Mouse (Mus musculus) midbrain, postnatal 0 days (tissue): ENCODE data around the gene Clpsl2. TPM values are rescaled to one million over a fixed set of nuclear protein-coding genes. Genes with fewer than 3 reads are reported as not detected.

Experiments used
- ATAC-seq: fragments of 200-750 bp; cut with Nextera tagmentation; 2 replicates; pipeline ENCODE4 v1.8.0; 2017; ENCODE audit warnings: moderate number of reproducible peaks, mild to moderate bottlenecking, moderate TSS enrichment, moderate library complexity; ENCODE audit not compliant: low FRiP score
- DNase-seq: peaks from one replicate; pipeline ENCODE4 v3.0.0-alpha.2; 2015; ENCODE audit warnings: low spot score
- H3K27ac ChIP-seq: fragments of 300-500 bp; sonication (generic); 2 replicates; pipeline ENCODE4 v1.5.1; 2014; ENCODE audit warnings: low read depth, mild to moderate bottlenecking, low read length, mixed read lengths
- H3K27me3 ChIP-seq: fragments of 300-500 bp; sonication (generic); 2 replicates; pipeline ENCODE4 v1.6.1; 2014; ENCODE audit warnings: low read length, control low read depth, mixed read lengths; ENCODE audit not compliant: insufficient read depth
- H3K36me3 ChIP-seq: fragments of 300-500 bp; sonication (generic); 2 replicates; pipeline ENCODE4 v1.6.1; 2014; ENCODE audit warnings: low read length, control low read depth, mixed read lengths; ENCODE audit not compliant: insufficient read depth
- H3K4me1 ChIP-seq: fragments of 300-500 bp; sonication (generic); 2 replicates; pipeline ENCODE4 v1.6.1; 2014; ENCODE audit warnings: mild to moderate bottlenecking, control low read depth, antibody characterized with exemption, low read length, mixed read lengths; ENCODE audit not compliant: insufficient read depth
- H3K4me2 ChIP-seq: fragments of 300-500 bp; sonication (generic); 2 replicates; pipeline ENCODE4 v1.6.1; 2014; ENCODE audit warnings: low read depth, mild to moderate bottlenecking, low read length, mixed read lengths; ENCODE audit not compliant: poor library complexity, severe bottlenecking
- H3K4me3 ChIP-seq: fragments of 300-500 bp; sonication (generic); 2 replicates; pipeline ENCODE4 v1.5.1; 2014; ENCODE audit warnings: low read depth, mild to moderate bottlenecking, low read length, moderate library complexity
- H3K9ac ChIP-seq: fragments of 300-500 bp; sonication (generic); replicated peaks from 2 replicates; pipeline ENCODE4 v1.6.1; 2014; ENCODE audit warnings: mild to moderate bottlenecking, low read length, moderate library complexity, mixed read lengths; ENCODE audit not compliant: poor library complexity, severe bottlenecking
- H3K9me3 ChIP-seq: fragments of 300-500 bp; sonication (generic); 2 replicates; pipeline ENCODE4 v1.6.1; 2016; ENCODE audit warnings: low read length, control low read depth
- CTCF ChIP-seq: IDR thresholded peaks from 2 replicates; pipeline ENCODE4 v1.5.1; 2016; ENCODE audit warnings: antibody characterized with exemption, mild to moderate bottlenecking
- WGBS: fragments of 180-500 bp; shearing (Covaris S2); extraction: QIAGEN DNeasy Blood & Tissue Kit; methylation state at CpG from one replicate; pipeline ENCODE4 v1.1.7; 2014; 5-methylcytosine and 5-hydroxymethylcytosine counted together
- polyA plus RNA-seq: library from polyadenylated mRNA; unstranded; fragments of >200 nt; fragmentation: Nextera tagmentation; extraction: Ambion mirVana; gene quantifications from 2 replicates; pipeline ENCODE4 v1.2.1, GENCODE M21; 2015
- total RNA-seq: library from RNA; depleted of rRNA; stranded (reverse); fragments of >200 nt; gene quantifications from 2 replicates; pipeline ENCODE4 v1.2.3, GENCODE M21; 2014

Gene Clpsl2
- total and polyA plus RNA-seq, 2 experiments from 2014 or later, result not detected

- Histone ChIP-seq H3K27me3 (0 out of 2 replicates have a peak, but pooled peaks cover 7% of the 10 kb centered on the region), H3K4me3 (no peak overlapping the region), H3K36me3 (no peaks in the 10 kb centered on the region), H3K9me3 (no peaks in the 10 kb centered on the region), H3K27ac (no peak overlapping the region), H3K4me2 (no peak overlapping the region), H3K4me1 (peaks cover 3% of the 10 kb centered on the region; the same call in 1 of the 2 replicates), H3K9ac (no peak overlapping the region)
- ATAC-seq (no peak), DNase-seq (no peak)
- 67% methylated on average over 7 of the region's 7 CpGs for WGBS
- no peak for TF ChIP-seq CTCF
Measured at GRCm38 (mm10) chr17:28513844-28514243, 35.4 kb upstream of the Clpsl2 start.

GRCm38 (mm10) chr17:28514555-28514954 lies 34.7 kb upstream of the Clpsl2 start:
- 57% methylated on average over 5 of the region's 5 CpGs for WGBS
- no peak overlapping the region for H3K4me2 ChIP-seq
- H3K27me3 ChIP-seq, result 0 out of 2 replicates have a peak, but pooled peaks cover 7% of the 10 kb centered on the region
- TF ChIP-seq CTCF, result no peak
- peaks cover 3% of the 10 kb centered on the region; the same call in 1 of the 2 replicates for H3K4me1 ChIP-seq
- no peaks in the 10 kb centered on the region for H3K9me3 ChIP-seq
- no peak overlapping the region for H3K27ac ChIP-seq
- no peak overlapping the region for H3K9ac ChIP-seq
- no peak overlapping the region for H3K4me3 ChIP-seq
- DNase-seq (no peak), ATAC-seq (no peak)
- H3K36me3 ChIP-seq, result no peaks in the 10 kb centered on the region

- Histone ChIP-seq H3K27ac (no peak overlapping the region), H3K9me3 (no peaks in the 10 kb centered on the region), H3K4me2 (no peak overlapping the region), H3K36me3 (no peaks in the 10 kb centered on the region), H3K9ac (no peak overlapping the region), H3K27me3 (0 out of 2 replicates have a peak, but pooled peaks cover 4% of the 10 kb centered on the region), H3K4me1 (peaks cover 3% of the 10 kb centered on the region; the same call in 1 of the 2 replicates), H3K4me3 (no peak overlapping the region)
- 73% methylated on average over 10 of the region's 10 CpGs for WGBS
- no peak for TF ChIP-seq CTCF
- ATAC-seq (no peak), DNase-seq (no peak)
Measured at GRCm38 (mm10) chr17:28515431-28516341, 33.5 kb upstream of the Clpsl2 start.

DNA sequence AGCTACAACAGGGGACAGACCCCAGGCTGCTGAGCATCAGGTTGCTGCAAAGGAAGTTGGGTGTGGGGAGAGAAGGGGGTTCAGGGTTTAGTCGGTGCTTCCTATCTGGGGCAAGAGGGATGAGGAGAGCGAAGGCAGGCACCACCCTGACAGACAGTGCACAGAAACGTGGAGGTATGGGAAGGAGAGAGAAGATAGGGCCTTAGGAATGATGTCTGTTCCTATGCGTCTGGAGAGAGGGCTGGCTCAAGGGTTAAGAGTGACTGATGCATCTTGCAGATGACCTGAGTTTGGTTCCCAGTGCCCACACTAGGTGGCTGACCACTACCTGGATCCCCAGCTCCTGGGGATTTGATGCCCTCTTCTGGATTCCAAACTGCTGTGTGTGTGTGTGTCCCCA lies 32.3 kb upstream of the Clpsl2 start:
- Histone ChIP-seq H3K9ac (no peak overlapping the region), H3K27me3 (no peaks in the 10 kb centered on the region), H3K4me2 (peak overlapping the region; percentile 95), H3K36me3 (no peaks in the 10 kb centered on the region), H3K27ac (no peak overlapping the region), H3K4me1 (peaks cover 3% of the 10 kb centered on the region; the same call in 1 of the 2 replicates), H3K9me3 (no peaks in the 10 kb centered on the region), H3K4me3 (peak overlapping the region; percentile 52; the same call in 1 of the 2 replicates)
- 75% methylated on average over 4 of the region's 4 CpGs for WGBS
- no peak for TF ChIP-seq CTCF
- ATAC-seq (no peak), DNase-seq (no peak)

GRCm38 (mm10) chr17:28517441-28517955 lies 31.7 kb upstream of the Clpsl2 start, which contains the start of gene Fkbp5:
TSS of gene Fkbp5 (minus strand) at chr17:28517527.
- H3K27me3 ChIP-seq, result no peaks in the 10 kb centered on the region
- H3K4me1 ChIP-seq, result peaks cover 5% of the 10 kb centered on the region; the same call in 1 of the 2 replicates
- WGBS, result 4% methylated on average over 16 of the region's 16 CpGs
- ATAC-seq (no peak), DNase-seq (peak; percentile 72)
- H3K4me2 ChIP-seq, result peak within 1 kb of the TSS; percentile 95
- H3K9me3 ChIP-seq, result no peaks in the 10 kb centered on the region
- no peaks in the 10 kb centered on the region for H3K36me3 ChIP-seq
- TF ChIP-seq CTCF, result no peak
- peak within 1 kb of the TSS; percentile 81 for H3K9ac ChIP-seq
- peak within 1 kb of the TSS; percentile 69 for H3K27ac ChIP-seq
- peak within 1 kb of the TSS; percentile 52 for H3K4me3 ChIP-seq
